Mouse (Mus musculus) hematopoietic stem cell, adult 5-6 weeks (primary cell): ENCODE results near the gene Olfr12. TPM values are rescaled to one million over a fixed set of nuclear protein-coding genes. Genes with fewer than 3 reads are reported as not detected.
A peak's percentile ranks its signal among the peaks of the same experiment; 100 is the strongest.

ENCODE experiments used
- ATAC-seq, 2 experiments: fragments of 125-278 bp in 1 of 2; replicated peaks in 1 of 2; 2 replicates each; pipeline ENCODE4 v1.8.0; 2016 to 2017; ENCODE audit warnings: inconsistent platforms in 2 of 2, mild to moderate bottlenecking in 2 of 2, moderate number of reproducible peaks in 2 of 2, low read depth in 1 of 2, moderate TSS enrichment in 1 of 2; ENCODE audit not compliant: low FRiP score in 2 of 2, poor library complexity in 2 of 2, severe bottlenecking in 2 of 2, insufficient read depth in 1 of 2, low TSS enrichment in 1 of 2
- total RNA-seq: library from RNA; stranded (forward); fragments of 172-1452, 232-1000 nt; gene quantifications from 2 replicates; pipeline ENCODE4 v1.2.3, GENCODE M21; 2017

Gene Olfr12
- total RNA-seq, result not detected in 2 replicates

DNA sequence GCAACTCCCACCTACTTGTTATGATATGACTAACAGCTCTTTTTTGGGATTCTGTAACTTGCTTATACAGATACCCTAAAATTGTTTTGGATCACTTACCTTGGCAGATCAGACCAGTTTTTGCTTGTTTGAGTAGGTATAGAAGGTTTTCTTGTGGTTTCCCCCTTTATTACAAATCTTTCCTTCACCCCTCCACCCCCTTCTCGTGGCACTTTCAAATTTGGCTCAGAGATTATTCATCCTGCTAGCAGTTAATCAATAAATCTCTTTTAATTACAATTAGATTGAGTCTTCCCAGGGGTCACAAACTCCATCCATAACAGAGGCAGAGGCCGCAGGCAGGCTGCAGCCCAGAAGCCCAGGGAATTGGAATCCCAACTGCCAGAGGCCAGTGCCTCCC is at the start of gene Olfr12:
Gene Olfr12, plus strand, starts transcription at position 301 of the 400 bp plus-strand sequence.
- ATAC-seq, result no peak

DNA sequence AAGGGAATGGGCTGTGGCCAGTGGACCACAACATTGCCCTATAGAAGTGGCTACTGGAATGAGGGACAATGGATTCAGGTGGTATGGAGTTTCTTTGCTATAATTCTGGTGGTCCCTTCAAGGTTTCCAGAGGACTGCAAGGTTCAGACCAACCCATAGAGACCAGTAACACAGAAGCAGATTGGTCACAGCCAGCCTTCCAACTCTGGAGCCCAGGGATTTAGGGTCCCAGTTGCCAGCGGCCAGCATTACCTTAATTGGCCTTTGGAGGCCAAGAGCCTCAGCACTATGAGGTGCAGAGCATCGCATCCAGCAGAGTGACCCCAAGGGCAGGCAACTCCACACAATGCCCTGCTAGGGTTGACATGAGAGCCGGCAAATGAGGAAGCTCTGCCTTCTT is 46.6 kb upstream of the Olfr12 start, which contains the start of gene Olfr1413:
Gene Olfr1413, plus strand, starts transcription at position 301 of the 400 bp plus-strand sequence.
- no peak for ATAC-seq

DNA sequence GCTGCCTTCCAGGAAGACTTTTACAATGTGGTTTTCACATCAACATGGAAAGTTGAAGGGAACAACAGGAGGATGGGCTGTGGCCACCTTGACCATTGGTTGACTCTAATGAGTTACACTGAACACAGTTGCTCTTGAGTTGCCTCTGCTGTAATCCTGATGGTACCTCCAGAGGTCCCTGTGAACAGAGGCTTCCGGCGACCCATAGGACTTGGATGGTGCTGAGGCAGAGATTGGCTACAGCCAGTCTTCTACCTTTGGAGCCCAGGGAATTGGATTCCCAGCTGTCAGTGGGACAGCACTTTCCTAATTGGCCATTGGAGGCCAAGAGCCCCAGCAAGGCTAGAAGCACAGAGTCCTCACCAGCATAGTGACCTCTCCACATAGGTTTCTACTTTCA is 32.1 kb upstream of the Olfr12 start, which contains the start of gene Olfr1412:
Gene Olfr1412, plus strand, starts transcription at position 301 of the 400 bp plus-strand sequence.
- ATAC-seq, result no peak

DNA sequence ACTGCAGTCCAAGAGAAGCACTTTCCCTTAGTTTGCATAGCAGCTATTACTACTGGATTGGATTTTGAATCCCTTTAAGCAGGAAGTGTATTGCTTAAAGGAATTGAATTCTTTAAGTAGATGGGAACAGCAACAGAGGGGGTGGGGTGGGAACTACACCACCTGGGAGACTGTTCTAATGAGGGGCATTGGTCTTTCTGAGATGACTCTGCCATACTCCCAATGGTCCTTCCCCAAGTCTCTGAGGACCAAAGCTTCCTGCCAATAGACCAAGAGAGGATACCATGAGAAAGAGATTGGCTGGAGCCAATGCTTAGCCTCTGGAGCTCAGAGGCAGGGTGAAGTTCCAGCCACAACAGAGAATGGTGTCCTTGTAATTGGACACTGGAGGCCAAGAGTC is 23.5 kb upstream of the Olfr12 start, which contains the start of gene Olfr1411:
Gene Olfr1411, plus strand, starts transcription at position 301 of the 400 bp plus-strand sequence.
- ATAC-seq, result no peak

DNA sequence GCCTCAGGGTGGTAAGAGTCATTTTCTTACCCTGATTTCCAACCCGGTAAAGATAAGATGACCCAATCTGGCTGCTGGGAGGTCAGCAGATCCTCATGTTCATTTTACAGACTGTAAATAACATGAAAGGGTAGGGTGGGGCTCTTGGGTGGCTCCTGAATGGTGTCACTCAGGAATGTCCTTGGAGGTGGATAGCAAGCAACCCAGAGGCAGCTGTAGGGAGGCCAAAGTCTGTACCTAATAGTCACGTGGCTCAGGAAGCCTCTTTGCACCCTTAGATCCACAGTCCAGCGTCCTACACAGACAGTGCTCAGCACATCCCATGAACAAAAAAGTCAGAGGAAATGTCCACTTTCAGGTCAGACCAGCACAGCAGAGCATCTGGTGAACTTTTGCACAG is 21.6 kb upstream of the Olfr12 start:
- ATAC-seq, result no peak

DNA sequence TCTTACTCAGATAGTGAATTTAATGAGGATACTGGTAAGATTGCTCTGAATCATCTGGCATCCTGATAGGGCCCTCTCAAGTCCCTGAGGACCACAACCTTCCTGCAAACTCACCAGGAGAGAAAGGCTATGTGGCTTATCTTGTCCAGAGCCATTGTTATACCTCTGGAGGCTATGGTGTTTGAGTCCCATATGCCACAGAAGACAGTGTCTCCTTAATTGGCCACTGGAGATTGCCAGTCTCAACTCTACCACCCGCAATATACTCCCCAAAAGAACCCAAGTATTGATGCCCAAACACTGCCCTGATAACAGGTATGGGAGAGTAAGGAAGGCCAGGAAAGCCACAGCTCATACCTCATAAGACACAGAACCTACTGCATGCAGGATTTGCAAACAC is 12.1 kb upstream of the Olfr12 start, which contains the start of gene Olfr1410:
Gene Olfr1410, plus strand, starts transcription at position 301 of the 400 bp plus-strand sequence.
- no peak for ATAC-seq

DNA sequence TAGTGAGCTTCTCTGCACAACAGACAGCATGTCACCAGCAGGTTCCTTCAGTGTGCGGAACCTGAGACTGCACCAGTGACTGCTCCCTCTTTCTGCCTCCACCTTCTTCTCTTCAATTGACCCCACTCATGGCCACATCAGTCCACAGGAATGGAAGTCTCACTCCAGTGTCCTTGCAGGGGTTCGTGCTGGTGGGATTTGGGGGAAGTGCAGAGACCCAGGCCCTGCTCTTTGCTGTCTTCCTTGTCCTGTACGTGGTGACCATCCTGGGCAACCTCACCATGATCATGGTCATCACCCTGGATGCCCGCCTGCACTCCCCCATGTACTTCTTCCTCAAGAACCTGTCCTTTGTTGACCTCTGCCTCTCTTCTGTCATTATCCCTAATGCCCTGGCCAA is 9.9 kb upstream of the Olfr12 start:
- ATAC-seq, result no peak

DNA sequence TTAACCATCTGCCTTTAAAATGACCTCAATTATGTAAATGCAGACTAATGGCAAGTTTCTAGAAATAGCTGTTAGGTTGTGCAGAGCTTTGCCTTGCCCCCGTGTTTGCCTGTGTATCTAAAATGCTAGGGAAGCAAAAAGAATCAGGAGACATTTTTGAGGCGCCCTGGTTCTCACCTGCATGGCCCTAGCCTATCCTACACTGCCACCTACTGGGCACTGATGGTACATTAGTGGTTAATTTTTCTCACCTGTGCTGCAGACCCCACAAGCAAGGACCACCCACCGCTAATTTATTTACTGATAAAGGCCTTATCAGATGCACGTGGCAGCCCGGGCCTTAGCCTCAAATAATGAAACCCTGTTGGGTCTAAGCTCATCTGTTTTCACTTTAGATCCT is 6.6 kb upstream of the Olfr12 start:
- peak; percentile 47 to 48; a peak in 3 of 4 replicates for ATAC-seq

DNA sequence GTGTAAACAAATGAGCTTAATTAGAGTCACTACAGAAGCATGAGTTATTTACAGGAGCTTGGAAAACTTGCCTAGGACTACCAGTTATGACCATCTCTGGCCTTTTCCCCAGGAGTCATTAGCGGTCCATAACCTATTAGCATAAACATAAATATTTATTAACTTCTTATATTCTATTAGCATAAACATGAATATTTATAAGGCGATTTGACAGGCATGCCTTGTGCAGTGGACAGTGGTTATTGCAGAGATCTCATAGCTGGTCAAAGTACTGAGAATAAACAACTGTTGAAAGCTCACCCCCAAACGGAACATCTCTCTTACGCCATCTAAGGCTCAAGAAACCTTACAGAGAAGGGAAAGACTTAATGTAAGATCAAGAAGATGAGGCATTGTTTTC is 4.4 kb upstream of the Olfr12 start:
- no peak for ATAC-seq

DNA sequence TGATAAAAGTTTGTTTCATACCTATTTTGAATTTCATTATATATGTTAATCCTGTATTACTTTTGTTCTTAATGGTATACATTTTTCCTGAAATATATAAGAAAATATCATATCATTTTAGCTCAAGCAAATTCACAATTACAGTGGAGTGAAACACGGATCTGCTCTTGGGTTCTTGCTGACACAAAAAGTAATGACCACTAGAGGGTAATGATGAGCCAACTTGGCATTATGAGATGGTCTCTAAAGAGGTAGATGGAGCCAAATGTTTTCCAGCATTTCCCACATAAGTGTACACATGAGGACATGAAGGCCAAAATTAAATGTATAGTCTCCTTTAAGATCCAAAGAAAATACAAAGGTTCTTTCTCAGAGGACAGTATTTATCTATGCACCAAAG is 3.1 kb upstream of the Olfr12 start:
- no peak for ATAC-seq

DNA sequence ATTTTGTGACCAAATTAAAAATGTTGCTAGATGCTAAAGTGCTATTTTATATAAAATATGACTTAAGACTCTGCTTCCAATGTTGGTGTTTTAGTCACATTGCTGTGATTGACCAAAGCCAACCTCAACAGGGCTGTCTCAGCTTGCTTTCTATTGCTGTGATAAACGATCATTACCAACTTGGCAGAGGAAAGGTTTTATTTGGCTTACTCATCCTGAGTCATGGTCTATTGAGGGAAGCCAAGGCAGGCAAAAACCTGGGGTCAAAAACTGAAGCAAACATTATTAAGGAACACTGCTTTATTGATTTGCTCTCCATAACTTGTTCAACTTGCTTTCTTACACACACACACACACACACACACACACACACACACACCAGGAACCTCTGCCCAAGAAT is 1.5 kb upstream of the Olfr12 start:
- ATAC-seq, result no peak

DNA sequence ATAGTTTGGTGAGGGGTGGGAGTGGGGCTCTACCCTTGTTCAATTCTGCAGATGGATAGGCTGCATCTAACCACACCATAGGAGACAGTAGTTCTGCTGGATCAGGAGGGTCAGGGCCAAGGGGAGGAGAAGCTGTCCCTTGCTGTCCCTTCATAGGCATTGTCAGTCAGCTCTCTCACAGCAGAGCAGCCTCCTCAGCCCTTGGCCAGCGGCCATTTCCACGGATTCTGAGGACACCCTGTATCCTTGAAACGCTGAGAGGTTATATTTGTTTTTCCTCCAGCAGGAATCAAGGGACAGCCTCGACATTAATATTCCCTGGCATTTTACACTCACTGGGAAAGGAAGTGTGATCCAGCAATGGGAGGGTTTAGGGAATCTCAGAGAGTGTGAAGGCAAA is 772 bp downstream of the Olfr12 start:
- no peak for ATAC-seq

DNA sequence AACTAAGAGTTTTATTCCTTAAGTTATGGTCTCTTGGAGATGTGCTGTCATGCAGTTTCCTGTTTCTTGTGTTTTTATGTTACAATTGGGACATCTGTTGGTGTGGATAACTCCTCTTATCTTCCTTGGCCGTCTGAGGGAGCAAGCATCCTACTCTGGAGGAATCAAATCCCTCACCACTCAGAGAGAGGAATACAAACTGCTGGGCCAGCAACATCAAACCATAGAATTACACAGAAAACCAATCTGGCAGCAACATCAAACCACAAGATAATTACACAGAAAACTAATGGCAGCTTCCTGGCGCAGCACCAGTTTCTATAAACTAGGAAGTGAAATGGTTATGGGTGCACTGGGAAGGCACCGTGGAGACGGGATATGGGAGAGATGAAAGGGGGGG is 10.6 kb downstream of the Olfr12 start:
- no peak for ATAC-seq

DNA sequence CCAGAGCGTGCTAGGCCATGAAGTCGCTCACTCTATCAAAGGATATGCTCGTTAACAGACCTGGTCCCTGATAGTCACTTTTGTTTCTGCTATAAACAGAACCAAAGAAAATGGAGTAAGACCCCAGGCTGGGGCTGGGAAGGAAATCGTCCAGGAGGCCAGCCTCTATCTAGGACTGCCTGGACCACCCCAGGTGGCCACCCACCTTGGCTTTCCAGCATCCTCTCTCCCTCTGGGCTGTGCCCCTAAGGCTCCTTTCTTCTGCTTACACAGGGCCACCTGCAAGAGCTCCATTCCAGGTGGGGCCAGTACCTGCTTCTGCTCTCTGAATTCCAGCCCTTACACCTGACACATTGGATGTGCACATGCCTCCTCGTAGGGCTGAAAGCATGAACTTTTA is 14.6 kb downstream of the Olfr12 start:
- no peak for ATAC-seq

DNA sequence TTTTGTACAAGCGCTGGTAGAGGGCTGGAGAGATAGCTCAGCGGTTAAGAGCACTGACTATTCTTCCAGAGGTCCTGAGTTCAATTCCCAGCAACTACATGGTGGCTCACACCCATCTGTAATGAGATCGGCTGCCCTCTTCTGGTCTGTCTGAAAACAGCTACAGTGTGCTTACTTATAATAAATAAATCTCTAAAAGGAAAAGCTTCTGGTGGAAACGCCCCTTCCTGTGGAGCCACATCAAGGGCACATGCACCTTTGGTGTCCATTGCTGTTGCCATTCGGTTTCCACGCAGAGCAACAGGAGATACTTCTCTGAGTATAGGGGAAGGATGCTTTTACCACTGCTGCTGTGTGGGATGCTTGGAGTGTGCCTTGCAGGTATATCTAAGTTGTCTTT is 15.4 kb downstream of the Olfr12 start:
- ATAC-seq, result no peak

DNA sequence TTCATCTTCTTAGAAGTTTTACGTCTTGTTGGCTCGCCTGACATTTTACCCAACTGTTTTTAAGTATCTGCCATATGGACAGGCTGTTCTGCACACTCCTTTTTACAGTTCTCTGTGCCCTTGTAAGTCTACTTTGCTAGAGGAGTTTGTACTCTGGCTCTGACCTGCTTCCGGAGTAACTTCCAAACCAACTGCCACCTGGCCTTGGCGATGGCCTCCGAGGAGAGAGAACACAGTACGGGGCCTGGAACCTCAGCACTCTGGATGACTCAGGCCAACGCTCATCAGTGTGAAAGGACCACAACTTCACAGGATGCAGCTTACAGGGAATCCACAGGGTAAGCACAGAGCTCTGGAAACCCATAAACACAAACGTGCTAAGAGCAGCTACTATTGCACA is 16.1 kb downstream of the Olfr12 start:
- ATAC-seq, result no peak

DNA sequence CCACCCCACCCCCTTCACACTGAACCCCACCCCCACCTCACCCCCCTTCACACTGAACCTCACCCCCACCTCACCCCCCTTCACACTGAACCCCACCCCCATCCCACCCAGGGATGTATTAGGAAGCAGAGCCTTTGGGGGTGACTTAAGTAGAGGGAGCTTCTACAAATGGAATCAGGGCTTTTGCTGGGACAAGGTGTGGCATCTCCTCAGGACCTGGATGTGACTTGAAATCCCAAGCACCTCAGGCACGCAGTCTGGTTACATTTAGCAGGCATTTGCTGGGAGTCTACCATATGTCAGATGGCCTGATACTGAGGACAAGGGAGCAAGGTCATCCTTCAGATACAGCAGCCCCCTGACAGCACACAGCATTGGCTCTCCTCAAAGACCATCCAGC is 17.0 kb downstream of the Olfr12 start:
- no peak for ATAC-seq

DNA sequence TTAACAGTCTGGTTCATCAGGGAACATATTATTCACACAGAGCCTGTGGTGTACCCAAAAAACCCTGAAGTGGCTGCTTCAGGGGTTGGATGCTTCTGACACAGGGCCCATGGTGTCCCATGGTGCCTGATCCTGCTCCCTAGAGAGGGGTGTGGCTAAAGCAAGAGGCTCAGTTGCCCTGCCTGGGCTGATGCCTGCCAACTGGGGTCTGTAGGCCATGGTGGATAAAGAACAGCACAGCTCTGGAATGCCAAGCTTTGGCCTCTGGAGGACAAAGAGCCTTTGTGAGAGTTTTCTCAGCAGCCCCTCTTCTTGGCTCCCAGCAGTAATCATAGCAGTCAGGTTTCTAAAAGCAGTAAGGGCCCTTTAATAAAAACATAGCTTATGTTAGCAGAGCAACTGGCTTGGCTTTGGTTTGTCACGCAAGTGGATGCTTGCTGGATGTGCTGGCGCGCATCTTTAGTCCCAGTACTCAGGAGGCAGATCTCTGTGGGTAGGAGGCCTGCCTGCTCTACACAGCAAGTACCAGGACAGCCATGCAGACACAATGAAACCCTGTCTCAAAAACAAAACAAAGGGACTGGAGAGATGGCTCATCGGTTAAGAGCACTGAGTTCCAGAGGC is 17.5 kb downstream of the Olfr12 start:
- no peak for ATAC-seq

DNA sequence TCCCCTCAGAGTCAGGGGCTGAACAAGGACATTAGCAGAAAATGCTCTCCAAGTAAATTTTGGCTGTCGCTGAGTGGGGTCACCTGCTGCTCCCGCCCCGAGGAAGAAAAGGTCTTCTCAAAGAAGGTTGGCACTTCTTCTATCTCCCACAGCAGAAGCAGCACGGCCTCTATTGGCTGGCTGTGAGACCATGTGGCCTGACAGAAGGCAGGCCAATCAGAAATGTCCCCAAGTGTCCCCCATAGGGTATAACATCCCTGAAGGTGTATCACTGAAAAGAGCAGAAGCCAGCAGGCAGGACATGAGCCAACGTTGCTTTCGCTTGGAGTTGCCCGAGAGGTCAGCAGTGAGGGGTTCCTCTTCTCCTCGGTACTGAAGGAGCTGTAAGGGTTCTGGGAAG is 18.4 kb downstream of the Olfr12 start:
- ATAC-seq, result no peak
